Mouse (Mus musculus) lung, postnatal 0 days (tissue): ENCODE results near the gene Olfr222.

Experiments used
- CTCF ChIP-seq: IDR thresholded peaks from 2 replicates; pipeline ENCODE4 v1.5.1; 2016; ENCODE audit warnings: antibody characterized with exemption, mild to moderate bottlenecking
- EP300 ChIP-seq: IDR thresholded peaks from 2 replicates; pipeline ENCODE4 v1.6.1; 2016; ENCODE audit warnings: antibody characterized with exemption, mild to moderate bottlenecking, control low read depth

DNA sequence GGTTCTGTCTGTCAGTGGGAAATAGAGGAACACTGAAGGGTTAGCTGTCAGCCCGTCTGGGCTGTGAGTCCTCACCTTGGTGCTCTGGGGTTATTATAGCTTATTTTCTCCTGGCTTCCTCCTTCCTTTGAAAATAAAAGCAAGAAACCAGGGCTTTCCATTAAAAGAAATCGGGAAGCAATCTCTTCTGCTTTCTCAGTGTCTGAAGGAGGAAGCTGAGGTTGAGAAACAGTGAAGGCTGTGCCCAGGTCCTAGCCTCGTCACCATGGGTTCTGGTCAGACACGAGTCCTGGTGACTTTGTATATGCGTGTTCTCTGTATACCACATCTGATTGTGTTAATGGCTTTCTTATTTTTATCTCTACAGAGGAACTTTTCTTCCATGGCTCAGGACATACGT, 33.6 kb downstream of the Olfr222 start:
- TF ChIP-seq CTCF: no peak
- no peak for TF ChIP-seq EP300
